Mouse (Mus musculus): ENCODE measurements around the gene Rhob. TPM values are rescaled to one million over a fixed set of nuclear protein-coding genes. Genes with fewer than 3 reads are reported as not detected.
A peak's percentile ranks its signal among the peaks of the same experiment; 100 is the strongest.

The Rhob gene
- polyA plus RNA-seq, 1 experiment from 2014 or later: 113 TPM

- H3K27ac ChIP-seq: peak overlapping the region; percentile 99
- H3K4me1 ChIP-seq (replicated peaks; ENCODE audit: control insufficient read depth, insufficient read depth, low read length): peaks cover 33% of the 10 kb centered on the region
- no peak for ATAC-seq (ENCODE audit: low FRiP score)
- H3K4me3 ChIP-seq (replicated peaks; ENCODE audit: low read length): peak overlapping the region; percentile 74
- no peaks in the 10 kb centered on the region for H3K27me3 ChIP-seq (ENCODE audit: control insufficient read depth, insufficient read depth, low read length)
- H3K4me2 ChIP-seq (replicated peaks): peak overlapping the region; percentile 82
- 4% methylated on average over 8 of the region's 8 CpGs for WGBS
- peak overlapping the region; percentile 96 for H3K9ac ChIP-seq
- no peak for DNase-seq (ENCODE audit: low spot score)
- H3K9me3 ChIP-seq (ENCODE audit: control insufficient read depth, low read length): no peaks in the 10 kb centered on the region
- H3K36me3 ChIP-seq (replicated peaks; ENCODE audit: control insufficient read depth, insufficient read depth): no peaks in the 10 kb centered on the region
Measured at GRCm38 (mm10) chr12:8498148-8498571, 1.6 kb downstream of the Rhob start.

DNA sequence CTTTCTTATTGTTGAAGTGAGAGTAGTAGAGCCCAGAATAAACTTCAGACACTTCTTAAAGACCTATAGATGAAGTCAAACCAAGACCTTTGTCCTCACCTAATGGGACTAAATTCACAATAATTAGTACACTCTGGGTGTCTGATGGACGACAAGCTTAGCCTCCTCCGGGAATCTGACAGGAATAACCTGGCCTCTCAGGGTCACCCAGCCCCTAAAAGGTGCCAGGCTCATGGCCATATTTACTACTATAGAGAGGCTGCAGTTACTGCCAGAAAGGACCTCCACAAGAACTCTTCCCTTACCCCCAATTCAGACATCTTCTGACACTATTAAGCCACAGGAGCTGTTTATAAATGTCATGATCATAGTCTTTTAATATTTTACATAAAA lies 2.5 kb downstream of the Rhob start:
- peaks cover 33% of the 10 kb centered on the region for H3K4me1 ChIP-seq (replicated peaks; ENCODE audit: control insufficient read depth, insufficient read depth, low read length)
- H3K9ac ChIP-seq: peak overlapping the region; percentile 96
- H3K27ac ChIP-seq: peak overlapping the region; percentile 38; the same call in 1 of the 2 replicates
- H3K4me2 ChIP-seq (replicated peaks): peak overlapping the region; percentile 82
- H3K4me3 ChIP-seq (replicated peaks; ENCODE audit: low read length): peak overlapping the region; percentile 74
- no peaks in the 10 kb centered on the region for H3K9me3 ChIP-seq (ENCODE audit: control insufficient read depth, low read length)
- DNase-seq (ENCODE audit: low spot score): no peak
- no peaks in the 10 kb centered on the region for H3K27me3 ChIP-seq (ENCODE audit: control insufficient read depth, insufficient read depth, low read length)
- no peaks in the 10 kb centered on the region for H3K36me3 ChIP-seq (replicated peaks; ENCODE audit: control insufficient read depth, insufficient read depth)
- ATAC-seq (ENCODE audit: low FRiP score): no peak
- WGBS: 18% methylated on average over 2 of the region's 2 CpGs

- Histone ChIP-seq H3K9ac (peak overlapping the region; percentile 96), H3K4me1 (replicated peaks; ENCODE audit: control insufficient read depth, insufficient read depth, low read length) (peaks cover 33% of the 10 kb centered on the region), H3K4me2 (replicated peaks) (peak overlapping the region; percentile 82), H3K4me3 (replicated peaks; ENCODE audit: low read length) (peak overlapping the region; percentile 74), H3K27ac (peak overlapping the region; percentile 44), H3K9me3 (ENCODE audit: control insufficient read depth, low read length) (no peaks in the 10 kb centered on the region), H3K27me3 (ENCODE audit: control insufficient read depth, insufficient read depth, low read length) (no peaks in the 10 kb centered on the region), H3K36me3 (replicated peaks; ENCODE audit: control insufficient read depth, insufficient read depth) (no peaks in the 10 kb centered on the region)
- DNase-seq (ENCODE audit: low spot score): no peak
- 33% methylated on average over 2 of the region's 2 CpGs for WGBS
- no peak for ATAC-seq (ENCODE audit: low FRiP score)
Measured at GRCm38 (mm10) chr12:8496679-8497313, 3.0 kb downstream of the Rhob start.

DNA sequence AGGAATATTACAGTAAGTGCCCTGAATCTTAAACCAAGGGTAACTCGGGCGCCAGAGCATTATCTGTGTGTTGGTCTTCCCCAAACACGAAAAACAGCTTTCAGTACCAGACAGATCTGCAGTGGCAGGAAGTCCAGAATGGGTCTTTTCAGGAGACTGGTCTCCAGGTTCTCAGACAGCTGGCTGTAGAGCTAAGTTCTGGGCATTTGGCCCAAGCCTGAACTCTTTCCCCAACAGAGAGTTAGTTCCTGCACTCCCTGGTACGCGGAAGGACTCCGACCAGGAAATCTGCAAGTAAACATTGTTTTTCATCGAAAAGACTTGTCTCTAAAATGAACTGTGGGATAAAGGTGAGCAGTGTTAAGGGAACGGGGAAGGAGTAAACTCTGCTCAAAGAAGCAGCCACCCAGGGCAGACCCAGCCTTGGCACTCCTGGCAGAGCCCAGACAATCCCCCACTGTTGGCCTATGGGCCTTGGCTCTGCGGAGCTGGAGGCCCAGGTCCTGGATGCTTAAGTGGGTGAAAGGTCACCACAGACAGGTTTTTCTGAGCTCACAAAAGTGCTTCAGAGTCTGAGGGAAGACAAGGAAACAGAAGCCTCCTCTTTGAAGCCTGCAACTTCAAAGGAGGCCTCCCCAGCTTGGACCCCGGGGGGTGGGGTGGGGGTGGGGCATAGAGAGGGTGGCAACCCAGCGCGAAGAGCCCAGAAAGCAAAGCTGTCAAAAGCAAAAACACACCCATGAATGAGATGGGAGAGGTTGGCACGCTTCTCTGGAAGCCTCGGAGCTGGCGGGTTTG lies 3.7 kb downstream of the Rhob start:
- DNase-seq (ENCODE audit: low spot score) (no peak), ATAC-seq (ENCODE audit: low FRiP score) (no peak)
- H3K4me1 ChIP-seq (replicated peaks; ENCODE audit: control insufficient read depth, insufficient read depth, low read length): peaks cover 31% of the 10 kb centered on the region
- no peaks in the 10 kb centered on the region for H3K9me3 ChIP-seq (ENCODE audit: control insufficient read depth, low read length)
- peak overlapping the region; percentile 44 for H3K27ac ChIP-seq
- H3K4me2 ChIP-seq (replicated peaks): peak overlapping the region; percentile 82
- H3K9ac ChIP-seq: peak overlapping the region; percentile 96
- no peaks in the 10 kb centered on the region for H3K36me3 ChIP-seq (replicated peaks; ENCODE audit: control insufficient read depth, insufficient read depth)
- H3K27me3 ChIP-seq (ENCODE audit: control insufficient read depth, insufficient read depth, low read length): no peaks in the 10 kb centered on the region
- 26% methylated on average over 15 of the region's 15 CpGs for WGBS
- peak overlapping the region; percentile 74 for H3K4me3 ChIP-seq (replicated peaks; ENCODE audit: low read length)

DNA sequence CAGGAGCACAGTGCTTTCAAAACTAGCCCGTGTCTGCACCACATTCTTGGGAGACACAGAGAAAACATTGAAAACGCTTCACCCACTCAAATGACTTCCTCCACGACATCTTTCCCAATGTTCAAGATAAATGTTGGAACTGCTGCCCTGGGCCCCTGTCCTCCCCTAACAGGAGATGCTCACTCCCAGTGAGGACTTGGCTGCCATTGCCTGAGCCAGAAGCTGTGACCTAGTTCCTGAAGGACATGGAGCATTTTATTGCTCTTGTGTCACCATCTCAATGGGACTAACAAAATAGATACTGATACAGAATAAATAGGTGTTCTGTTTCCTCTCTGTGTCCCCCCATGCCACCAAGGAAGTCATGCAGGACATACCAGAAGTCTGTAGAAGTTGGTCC lies 5.1 kb downstream of the Rhob start:
- Histone ChIP-seq H3K4me2 (replicated peaks) (no peak overlapping the region), H3K36me3 (replicated peaks; ENCODE audit: control insufficient read depth, insufficient read depth) (no peaks in the 10 kb centered on the region), H3K4me3 (replicated peaks; ENCODE audit: low read length) (no peak overlapping the region), H3K9ac (no peak overlapping the region), H3K9me3 (ENCODE audit: control insufficient read depth, low read length) (no peaks in the 10 kb centered on the region), H3K27ac (no peak overlapping the region), H3K27me3 (ENCODE audit: control insufficient read depth, insufficient read depth, low read length) (no peaks in the 10 kb centered on the region), H3K4me1 (replicated peaks; ENCODE audit: control insufficient read depth, insufficient read depth, low read length) (peaks cover 24% of the 10 kb centered on the region)
- ATAC-seq (ENCODE audit: low FRiP score) (no peak), DNase-seq (ENCODE audit: low spot score) (no peak)
- 96% methylated on average over 3 of the region's 3 CpGs for WGBS

DNA sequence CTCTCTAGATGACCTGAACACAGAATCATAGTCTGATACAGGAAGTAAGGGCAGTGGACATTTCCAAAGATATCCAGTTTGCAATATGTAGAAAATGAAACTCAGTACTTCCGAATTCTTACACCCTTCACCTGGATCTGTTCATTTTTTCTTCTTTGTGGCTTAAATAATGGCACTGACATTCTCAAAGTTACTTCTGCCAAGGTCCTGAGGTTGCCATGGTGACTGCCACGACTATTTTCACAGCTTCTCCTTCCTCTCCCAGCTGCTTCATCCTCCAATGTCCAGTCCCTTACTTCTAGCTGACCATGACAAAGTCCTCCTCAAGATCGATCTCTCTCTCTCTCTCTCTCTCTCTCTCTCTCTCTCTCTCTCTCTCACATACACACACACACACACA lies 6.4 kb downstream of the Rhob start:
- WGBS: 54% methylated on average over 3 of the region's 3 CpGs

GRCm38 (mm10) chr12:8489098-8489497 lies 10.7 kb downstream of the Rhob start:
- Histone ChIP-seq H3K4me2 (replicated peaks) (no peak overlapping the region), H3K4me3 (replicated peaks; ENCODE audit: low read length) (no peak overlapping the region), H3K36me3 (replicated peaks; ENCODE audit: control insufficient read depth, insufficient read depth) (no peaks in the 10 kb centered on the region), H3K9me3 (ENCODE audit: control insufficient read depth, low read length) (no peaks in the 10 kb centered on the region), H3K27ac (no peak overlapping the region), H3K27me3 (ENCODE audit: control insufficient read depth, insufficient read depth, low read length) (no peaks in the 10 kb centered on the region), H3K4me1 (replicated peaks; ENCODE audit: control insufficient read depth, insufficient read depth, low read length) (peaks cover 4% of the 10 kb centered on the region; the same call in 1 of the 2 replicates), H3K9ac (no peak overlapping the region)
- ATAC-seq (ENCODE audit: low FRiP score) (no peak), DNase-seq (ENCODE audit: low spot score) (no peak)
- 59% methylated on average over 4 of the region's 4 CpGs for WGBS

More for the DNA sequence above, 6.4 kb downstream of the Rhob start:
- Histone ChIP-seq H3K4me1 (replicated peaks; ENCODE audit: control insufficient read depth, insufficient read depth, low read length) (peaks cover 28% of the 10 kb centered on the region), H3K4me2 (replicated peaks) (no peak overlapping the region), H3K4me3 (replicated peaks; ENCODE audit: low read length) (no peak overlapping the region), H3K9ac (no peak overlapping the region), H3K27ac (no peak overlapping the region), H3K9me3 (ENCODE audit: control insufficient read depth, low read length) (no peaks in the 10 kb centered on the region), H3K27me3 (ENCODE audit: control insufficient read depth, insufficient read depth, low read length) (no peaks in the 10 kb centered on the region), H3K36me3 (replicated peaks; ENCODE audit: control insufficient read depth, insufficient read depth) (no peaks in the 10 kb centered on the region)
- ATAC-seq (ENCODE audit: low FRiP score) (no peak), DNase-seq (ENCODE audit: low spot score) (no peak)

DNA sequence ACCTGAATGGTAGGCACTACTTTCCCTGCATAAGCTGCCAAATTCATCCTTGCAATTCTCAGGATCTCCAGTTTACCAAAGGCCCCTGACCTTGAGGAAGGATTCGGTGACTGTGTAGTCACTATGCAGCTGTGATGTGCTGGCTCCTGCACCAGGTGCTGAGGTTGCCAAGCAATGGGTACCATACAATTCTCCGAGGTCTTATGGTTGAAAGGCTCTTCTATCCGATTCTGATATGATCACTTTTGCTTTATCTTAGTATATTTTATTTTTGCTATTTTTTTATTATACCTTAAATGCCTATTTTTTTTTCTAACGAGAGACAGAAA lies 11.2 kb downstream of the Rhob start:
- no peak overlapping the region for H3K9ac ChIP-seq
- no peak overlapping the region for H3K4me3 ChIP-seq (replicated peaks; ENCODE audit: low read length)
- ATAC-seq (ENCODE audit: low FRiP score): no peak
- no peak for DNase-seq (ENCODE audit: low spot score)
- H3K4me2 ChIP-seq (replicated peaks): no peak overlapping the region
- 83% methylated on average over 4 of the region's 4 CpGs for WGBS
- H3K36me3 ChIP-seq (replicated peaks; ENCODE audit: control insufficient read depth, insufficient read depth): no peaks in the 10 kb centered on the region
- no peak overlapping the region for H3K27ac ChIP-seq
- H3K27me3 ChIP-seq (ENCODE audit: control insufficient read depth, insufficient read depth, low read length): no peaks in the 10 kb centered on the region
- peaks cover 4% of the 10 kb centered on the region; the same call in 1 of the 2 replicates for H3K4me1 ChIP-seq (replicated peaks; ENCODE audit: control insufficient read depth, insufficient read depth, low read length)
- no peaks in the 10 kb centered on the region for H3K9me3 ChIP-seq (ENCODE audit: control insufficient read depth, low read length)

- WGBS: 75% methylated on average over 5 of the region's 5 CpGs
- Histone ChIP-seq H3K4me2 (replicated peaks) (no peak overlapping the region), H3K27me3 (ENCODE audit: control insufficient read depth, insufficient read depth, low read length) (no peaks in the 10 kb centered on the region), H3K9me3 (ENCODE audit: control insufficient read depth, low read length) (no peaks in the 10 kb centered on the region), H3K36me3 (replicated peaks; ENCODE audit: control insufficient read depth, insufficient read depth) (no peaks in the 10 kb centered on the region), H3K4me3 (replicated peaks; ENCODE audit: low read length) (no peak overlapping the region), H3K4me1 (replicated peaks; ENCODE audit: control insufficient read depth, insufficient read depth, low read length) (peaks cover 4% of the 10 kb centered on the region; the same call in 1 of the 2 replicates), H3K27ac (no peak overlapping the region), H3K9ac (no peak overlapping the region)
- no peak for ATAC-seq (ENCODE audit: low FRiP score)
- no peak for DNase-seq (ENCODE audit: low spot score)
Measured at GRCm38 (mm10) chr12:8487959-8488651, 11.7 kb downstream of the Rhob start.
